Mouse (Mus musculus) lung, postnatal 0 days (tissue): ENCODE results near the gene Ptcd2.

Experiments
- CTCF ChIP-seq: IDR thresholded peaks from 2 replicates; pipeline ENCODE4 v1.5.1; 2016; ENCODE audit warnings: antibody characterized with exemption, mild to moderate bottlenecking
- EP300 ChIP-seq: IDR thresholded peaks from 2 replicates; pipeline ENCODE4 v1.6.1; 2016; ENCODE audit warnings: antibody characterized with exemption, mild to moderate bottlenecking, control low read depth

DNA sequence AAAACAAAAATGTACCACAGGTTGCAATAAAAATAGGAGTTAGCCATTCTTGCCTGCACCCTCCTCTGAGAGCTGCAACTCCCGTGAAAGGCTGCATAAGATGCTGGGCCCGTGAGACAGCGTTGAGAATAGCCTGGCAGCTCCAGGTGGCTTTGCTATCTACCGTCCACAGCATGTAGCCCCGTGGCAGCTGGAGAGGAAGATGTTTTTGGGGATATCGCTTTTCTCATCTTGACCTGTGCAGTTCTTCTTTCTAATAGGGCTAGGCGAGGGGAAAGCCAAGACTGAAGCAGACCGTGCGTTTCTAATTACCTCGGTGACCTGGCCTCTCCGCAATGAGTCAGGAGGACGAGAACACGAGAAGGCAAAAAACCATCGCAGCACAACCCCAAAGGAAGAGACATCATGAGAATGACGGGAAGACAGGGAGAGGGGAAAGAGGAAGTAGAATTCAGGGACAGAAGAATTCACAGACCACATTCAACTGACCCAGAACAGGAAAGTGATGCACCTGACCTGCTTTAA lies 29.8 kb downstream of the Ptcd2 start:
- TF ChIP-seq CTCF (no peak), EP300 (no peak)
